Mouse (Mus musculus): ENCODE results near the gene Omp. TPM values are rescaled to one million over a fixed set of nuclear protein-coding genes. Genes with fewer than 3 reads are reported as not detected.

Omp gene
- total and polyA plus RNA-seq, 3 experiments: 0.06 to 0.14 TPM; not detected in 1

DNA sequence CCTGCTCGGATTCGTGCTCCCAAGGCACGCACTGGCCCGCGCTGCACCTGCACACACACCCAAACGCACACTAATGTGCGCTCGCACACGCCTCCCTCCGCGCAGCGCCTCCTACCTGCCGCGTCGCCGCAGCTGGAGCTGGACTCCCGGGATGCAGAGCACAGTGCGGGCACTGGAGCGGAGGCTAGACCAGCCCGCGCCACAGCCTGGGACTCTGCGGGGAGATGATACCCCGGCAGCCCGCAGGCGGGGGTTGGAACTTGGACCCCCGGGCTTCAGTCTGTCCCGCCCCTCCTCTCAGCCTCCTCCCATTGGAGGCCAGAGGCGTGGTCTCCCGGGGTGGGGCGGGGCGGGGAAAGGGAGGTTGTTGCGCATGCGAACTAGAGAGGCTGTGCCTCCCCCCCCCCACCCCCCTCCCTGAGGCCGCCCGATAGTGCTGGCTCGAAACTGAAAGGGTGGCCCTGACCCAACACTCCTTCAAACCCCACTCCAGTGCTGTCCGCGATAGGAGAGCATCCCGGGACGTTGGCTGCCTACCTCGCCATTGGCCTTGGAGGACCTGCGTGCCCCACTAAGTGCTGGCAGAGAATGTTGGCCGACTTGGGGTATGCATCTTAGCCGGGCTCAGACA lies 32.7 kb upstream of the Omp start, which contains the start of gene Capn5:
TSS of gene Capn5 (minus strand) at position 346 of the 631 bp plus-strand sequence.
- Histone ChIP-seq H3K36me3 (ENCODE audit: control insufficient read depth, insufficient read depth, low read length) (no peaks in the 10 kb centered on the region), H3K27me3 (ENCODE audit: control insufficient read depth, insufficient read depth, low read length) (no peaks in the 10 kb centered on the region), H3K4me3 (peak within 1 kb of the TSS; percentile 85), H3K27ac (peak within 1 kb of the TSS; percentile 62), H3K9ac (ENCODE audit: low read depth, low read length) (peak within 1 kb of the TSS; percentile 71), H3K4me1 (ENCODE audit: control insufficient read depth, insufficient read depth, low read length) (peaks cover 5% of the 10 kb centered on the region; the same call in 1 of the 2 replicates), H3K79me2 (replicated peaks; ENCODE audit: control insufficient read depth, insufficient read depth, low read length) (no peaks in the 10 kb centered on the region)
- DNase-seq: peak; percentile 78 to 80
- WGBS: 2% methylated on average over 42 of the region's 44 CpGs
- intact Hi-C loops (cut with DNase I): no loop called here
- peak; percentile 36; the same call in 1 of the 2 replicates for TF ChIP-seq POLR2A (IDR thresholded peaks at IDR 0.05; ENCODE audit: insufficient read depth, low read depth, low read length)
- TF ChIP-seq CTCF (IDR thresholded peaks at IDR 0.05): peak; percentile 72
- peak; percentile 77; the same call in 1 of the 2 replicates for TF ChIP-seq EP300 (IDR thresholded peaks at IDR 0.05; ENCODE audit: insufficient read depth, low read depth, low read length)

DNA sequence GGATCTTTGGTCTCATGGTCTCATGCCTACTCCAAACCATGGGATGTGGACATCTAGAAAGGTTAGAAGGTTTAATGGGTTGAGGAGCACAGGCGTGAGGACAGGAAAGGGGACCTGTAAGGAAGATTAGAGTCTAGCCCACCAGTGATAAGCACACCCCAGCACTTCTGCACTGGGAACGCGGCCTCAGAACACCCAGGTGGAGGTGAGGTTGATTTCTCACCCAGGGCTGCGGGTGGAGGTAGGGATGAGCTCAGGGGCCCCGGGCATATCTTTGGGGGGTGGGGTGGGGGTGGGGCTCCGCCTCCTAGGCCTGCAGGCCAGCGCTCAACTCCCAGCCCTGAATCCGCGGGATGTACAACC lies 32.2 kb upstream of the Omp start:
- Histone ChIP-seq H3K9ac (ENCODE audit: low read depth, low read length) (peak overlapping the region; percentile 71), H3K27me3 (ENCODE audit: control insufficient read depth, insufficient read depth, low read length) (no peaks in the 10 kb centered on the region), H3K4me1 (ENCODE audit: control insufficient read depth, insufficient read depth, low read length) (peaks cover 5% of the 10 kb centered on the region; the same call in 1 of the 2 replicates), H3K79me2 (replicated peaks; ENCODE audit: control insufficient read depth, insufficient read depth, low read length) (no peaks in the 10 kb centered on the region), H3K27ac (peak overlapping the region; percentile 62), H3K4me3 (peak overlapping the region; percentile 85), H3K36me3 (ENCODE audit: control insufficient read depth, insufficient read depth, low read length) (no peaks in the 10 kb centered on the region)
- TF ChIP-seq EP300 (IDR thresholded peaks at IDR 0.05; ENCODE audit: insufficient read depth, low read depth, low read length): no peak
- no peak for TF ChIP-seq POLR2A (IDR thresholded peaks at IDR 0.05; ENCODE audit: insufficient read depth, low read depth, low read length)
- no peak for TF ChIP-seq CTCF (IDR thresholded peaks at IDR 0.05)
- 12% methylated on average over 9 of the region's 9 CpGs for WGBS
- intact Hi-C loops (cut with DNase I): no loop called here
- DNase-seq: no peak

DNA sequence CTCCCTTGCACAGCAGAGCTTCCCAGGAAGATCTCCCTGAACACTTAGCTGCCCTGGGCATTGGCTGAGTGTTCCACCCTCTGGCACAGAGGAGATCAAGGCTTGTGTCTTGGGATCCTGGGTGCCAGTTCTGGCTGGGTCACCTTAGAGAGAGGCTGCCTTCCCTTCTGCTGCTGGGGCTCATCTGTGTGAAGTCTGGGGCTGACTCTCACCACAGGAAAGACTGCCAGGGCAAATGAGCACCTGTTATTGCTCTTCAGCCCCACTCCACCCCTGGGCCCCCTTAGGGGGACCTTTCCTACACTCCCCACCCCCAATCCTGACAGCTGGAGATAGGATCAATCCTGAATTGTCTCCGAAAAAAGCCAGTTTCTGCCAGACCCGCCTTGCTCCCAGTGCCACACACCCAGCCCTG lies 31.8 kb upstream of the Omp start:
- TF ChIP-seq POLR2A (IDR thresholded peaks at IDR 0.05; ENCODE audit: insufficient read depth, low read depth, low read length) (no peak), CTCF (IDR thresholded peaks at IDR 0.05) (no peak), EP300 (IDR thresholded peaks at IDR 0.05; ENCODE audit: insufficient read depth, low read depth, low read length) (no peak)
- DNase-seq: no peak
- no peak overlapping the region for H3K9ac ChIP-seq (ENCODE audit: low read depth, low read length)
- peaks cover 5% of the 10 kb centered on the region; the same call in 1 of the 2 replicates for H3K4me1 ChIP-seq (ENCODE audit: control insufficient read depth, insufficient read depth, low read length)
- whole genome bisulfite sequencing: 53% methylated on average over 2 of the region's 2 CpGs
- no peaks in the 10 kb centered on the region for H3K36me3 ChIP-seq (ENCODE audit: control insufficient read depth, insufficient read depth, low read length)
- no peak overlapping the region for H3K4me3 ChIP-seq
- no peak overlapping the region for H3K27ac ChIP-seq
- intact Hi-C loops (cut with DNase I): no loop called here
- no peaks in the 10 kb centered on the region for H3K27me3 ChIP-seq (ENCODE audit: control insufficient read depth, insufficient read depth, low read length)
- H3K79me2 ChIP-seq (replicated peaks; ENCODE audit: control insufficient read depth, insufficient read depth, low read length): no peaks in the 10 kb centered on the region

DNA sequence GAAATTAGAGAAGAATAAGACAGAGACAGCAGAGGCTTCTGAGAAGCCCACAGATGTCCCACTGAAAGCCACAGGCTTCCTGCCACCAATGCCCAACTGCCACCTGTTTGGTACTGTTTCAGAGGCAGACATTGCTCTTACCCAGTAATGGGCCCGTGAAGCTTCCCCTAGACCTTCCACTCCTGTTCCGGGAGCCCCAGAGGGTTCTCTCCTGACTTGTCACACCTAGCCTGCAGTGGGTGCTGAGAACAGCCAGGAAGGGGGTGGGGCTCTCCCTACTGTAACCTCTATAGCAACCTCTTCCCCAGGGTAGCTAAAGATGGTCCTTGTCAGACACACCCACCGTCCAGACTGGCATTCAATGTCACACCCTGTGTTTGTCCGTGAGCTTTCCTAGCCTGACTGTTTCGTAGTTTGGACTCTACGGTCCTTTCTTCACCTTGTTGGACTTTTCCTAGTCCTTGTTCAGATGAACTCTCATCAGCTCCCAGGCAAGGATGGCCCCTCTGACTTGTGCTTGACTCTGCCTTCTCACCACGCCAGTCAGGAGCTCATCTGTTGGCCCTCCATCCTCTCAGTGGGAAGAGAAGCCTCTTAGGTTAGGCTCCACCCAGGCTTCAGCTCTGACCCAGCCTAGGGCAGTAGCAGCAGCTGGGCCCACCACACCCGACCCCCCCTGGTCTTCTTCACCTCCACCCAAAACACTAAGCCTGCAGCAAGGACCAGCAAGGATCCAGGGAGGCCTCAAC lies 31.2 kb upstream of the Omp start:
- Histone ChIP-seq H3K9ac (ENCODE audit: low read depth, low read length) (no peak overlapping the region), H3K36me3 (ENCODE audit: control insufficient read depth, insufficient read depth, low read length) (no peaks in the 10 kb centered on the region), H3K27me3 (ENCODE audit: control insufficient read depth, insufficient read depth, low read length) (no peaks in the 10 kb centered on the region), H3K27ac (no peak overlapping the region), H3K79me2 (replicated peaks; ENCODE audit: control insufficient read depth, insufficient read depth, low read length) (no peaks in the 10 kb centered on the region), H3K4me1 (ENCODE audit: control insufficient read depth, insufficient read depth, low read length) (peaks cover 6% of the 10 kb centered on the region; the same call in 1 of the 2 replicates), H3K4me3 (no peak overlapping the region)
- TF ChIP-seq POLR2A (IDR thresholded peaks at IDR 0.05; ENCODE audit: insufficient read depth, low read depth, low read length): no peak
- no peak for TF ChIP-seq EP300 (IDR thresholded peaks at IDR 0.05; ENCODE audit: insufficient read depth, low read depth, low read length)
- TF ChIP-seq CTCF (IDR thresholded peaks at IDR 0.05): no peak
- intact Hi-C loops (cut with DNase I): no loop called here
- 77% methylated on average over 8 of the region's 8 CpGs for WGBS
- peak in 1 of 2 experiments; percentile 12 for DNase-seq

DNA sequence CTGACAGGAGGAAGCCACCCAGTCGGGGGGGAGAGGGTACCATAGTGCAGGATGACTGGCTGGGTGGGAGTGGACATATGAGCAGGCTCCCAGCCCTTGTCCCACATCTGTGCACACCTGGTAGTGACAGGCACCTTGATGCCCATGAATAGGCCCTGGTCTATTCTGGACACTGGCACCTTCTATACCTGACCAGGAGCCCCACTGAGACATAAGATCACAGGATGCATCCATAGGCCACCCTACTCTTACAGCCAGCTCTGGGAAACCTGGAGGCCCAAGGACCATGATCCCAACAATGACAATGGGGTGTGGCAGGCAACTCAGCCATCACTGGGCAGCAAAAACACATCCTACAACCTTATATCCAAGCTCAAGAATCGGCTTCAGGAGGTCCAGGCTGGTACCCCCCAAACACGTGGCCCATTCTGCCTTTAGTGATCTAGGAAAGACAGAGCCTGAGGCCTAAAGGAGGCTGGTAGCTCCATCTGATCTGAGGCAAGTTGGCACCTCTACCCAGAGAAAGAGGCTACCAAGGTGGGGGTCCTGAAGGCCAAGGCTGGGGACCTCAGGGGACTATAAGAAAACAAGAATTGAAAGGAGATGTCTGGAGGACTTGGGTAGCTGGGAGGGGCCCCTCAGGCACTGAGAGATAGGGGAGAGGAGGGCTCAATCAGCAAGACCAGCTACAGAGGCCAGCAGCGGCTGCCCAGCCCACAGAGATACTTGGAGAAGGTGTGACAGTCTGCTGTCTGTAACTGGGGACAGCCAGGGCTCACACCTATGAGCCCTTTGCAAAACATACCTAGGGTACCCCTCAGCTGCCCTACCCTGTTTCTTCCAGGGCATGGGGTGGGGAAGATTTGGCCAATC lies 29.8 kb upstream of the Omp start:
- DNase-seq: peak in 1 of 2 experiments; percentile 12
- no peak overlapping the region for H3K27ac ChIP-seq
- no peak overlapping the region for H3K9ac ChIP-seq (ENCODE audit: low read depth, low read length)
- no peaks in the 10 kb centered on the region for H3K27me3 ChIP-seq (ENCODE audit: control insufficient read depth, insufficient read depth, low read length)
- peaks cover 8% of the 10 kb centered on the region; the same call in 1 of the 2 replicates for H3K4me1 ChIP-seq (ENCODE audit: control insufficient read depth, insufficient read depth, low read length)
- WGBS: 81% methylated on average over 4 of the region's 4 CpGs
- TF ChIP-seq EP300 (IDR thresholded peaks at IDR 0.05; ENCODE audit: insufficient read depth, low read depth, low read length) (no peak), CTCF (IDR thresholded peaks at IDR 0.05) (no peak), POLR2A (IDR thresholded peaks at IDR 0.05; ENCODE audit: insufficient read depth, low read depth, low read length) (no peak)
- intact Hi-C loops (cut with DNase I): no loop called here
- no peaks in the 10 kb centered on the region for H3K36me3 ChIP-seq (ENCODE audit: control insufficient read depth, insufficient read depth, low read length)
- H3K79me2 ChIP-seq (replicated peaks; ENCODE audit: control insufficient read depth, insufficient read depth, low read length): no peaks in the 10 kb centered on the region
- no peak overlapping the region for H3K4me3 ChIP-seq

All from heart, adult 2 months (tissue).